Mouse (Mus musculus) kidney, embryonic 14.5 days (tissue): ENCODE measurements around the gene Magohb. TPM values are rescaled to one million over a fixed set of nuclear protein-coding genes. Genes with fewer than 3 reads are reported as not detected.

ENCODE experiments used
- ATAC-seq: fragments of 200-750 bp; cut with Nextera tagmentation; 2 replicates; pipeline ENCODE4 v1.8.0; 2017; ENCODE audit warnings: moderate number of reproducible peaks, mild to moderate bottlenecking, moderate TSS enrichment, moderate library complexity; ENCODE audit not compliant: low FRiP score, low TSS enrichment
- H3K27ac ChIP-seq: fragments of 300-500 bp; sonication (generic); 2 replicates; pipeline ENCODE4 v1.5.1; 2014; ENCODE audit warnings: low read depth, mild to moderate bottlenecking, low read length, moderate library complexity, mixed read lengths
- H3K27me3 ChIP-seq: fragments of 300-500 bp; sonication (generic); 2 replicates; pipeline ENCODE4 v1.6.1; 2014; ENCODE audit warnings: mild to moderate bottlenecking, low read length; ENCODE audit not compliant: control insufficient read depth, insufficient read depth
- H3K36me3 ChIP-seq: fragments of 300-500 bp; sonication (generic); 2 replicates; pipeline ENCODE4 v1.6.1; 2014; ENCODE audit warnings: low read length, mixed read lengths; ENCODE audit not compliant: control insufficient read depth, insufficient read depth
- H3K4me1 ChIP-seq: fragments of 300-500 bp; sonication (generic); 2 replicates; pipeline ENCODE4 v1.6.1; 2014; ENCODE audit warnings: low read length, mixed read lengths; ENCODE audit not compliant: control insufficient read depth, insufficient read depth
- H3K4me2 ChIP-seq: fragments of 300-500 bp; sonication (generic); replicated peaks from 2 replicates; pipeline ENCODE4 v1.6.1; 2014; ENCODE audit warnings: low read depth, mild to moderate bottlenecking, low read length
- H3K4me3 ChIP-seq: fragments of 300-500 bp; sonication (generic); 2 replicates; pipeline ENCODE4 v1.5.1; 2014; ENCODE audit warnings: mild to moderate bottlenecking, low read length
- H3K9ac ChIP-seq: fragments of 300-500 bp; sonication (generic); 2 replicates; pipeline ENCODE4 v1.6.1; 2014; ENCODE audit warnings: low read depth, mild to moderate bottlenecking, low read length, moderate library complexity
- H3K9me3 ChIP-seq: fragments of 300-500 bp; sonication (generic); 2 replicates; pipeline ENCODE4 v1.6.1; 2016; ENCODE audit warnings: low read length; ENCODE audit not compliant: control insufficient read depth
- WGBS: fragments of 180-500 bp; shearing (Covaris S2); extraction: QIAGEN DNeasy Blood & Tissue Kit; methylation state at CpG from one replicate; pipeline ENCODE4 v1.1.7; 2014; 5-methylcytosine and 5-hydroxymethylcytosine counted together
- polyA plus RNA-seq: library from polyadenylated mRNA; unstranded; fragments of >200 nt; fragmentation: Nextera tagmentation; extraction: Ambion mirVana; gene quantifications from 2 replicates; pipeline ENCODE4 v1.2.1, GENCODE M21; 2014

Gene Magohb
- 75.4 and 89.7 TPM in 2 replicates for polyA plus RNA-seq

- 3% methylated on average over 50 of the region's 51 CpGs for whole genome bisulfite sequencing
- Histone ChIP-seq H3K4me3 (peak within 1 kb of the TSS; percentile 77), H3K9ac (peak within 1 kb of the TSS; percentile 70), H3K27ac (peak within 1 kb of the TSS; percentile 62; the same call in 1 of the 2 replicates), H3K4me2 (peak within 1 kb of the TSS; percentile 58), H3K4me1 (peaks cover 8% of the 10 kb centered on the region; the same call in 1 of the 2 replicates), H3K9me3 (no peaks in the 10 kb centered on the region), H3K36me3 (peaks cover 2% of the 10 kb centered on the region; the same call in 1 of the 2 replicates), H3K27me3 (no peaks in the 10 kb centered on the region)
- peak; percentile 94 for ATAC-seq
These were observed at the start of gene Magohb for GRCm38 (mm10) chr6:131292991-131293788. TSS of gene Magohb (minus strand) at chr6:131293244.

- ATAC-seq = no peak
- Histone ChIP-seq H3K9me3 (no peaks in the 10 kb centered on the region), H3K36me3 (no peaks in the 10 kb centered on the region), H3K9ac (no peak overlapping the region), H3K4me2 (no peak overlapping the region), H3K27ac (no peak overlapping the region), H3K4me3 (no peak overlapping the region), H3K4me1 (no peaks in the 10 kb centered on the region), H3K27me3 (no peaks in the 10 kb centered on the region)
- 64% methylated on average over 3 of the region's 3 CpGs for WGBS
These were observed 47.0 kb upstream of the Magohb start for GRCm38 (mm10) chr6:131340082-131340481.

DNA sequence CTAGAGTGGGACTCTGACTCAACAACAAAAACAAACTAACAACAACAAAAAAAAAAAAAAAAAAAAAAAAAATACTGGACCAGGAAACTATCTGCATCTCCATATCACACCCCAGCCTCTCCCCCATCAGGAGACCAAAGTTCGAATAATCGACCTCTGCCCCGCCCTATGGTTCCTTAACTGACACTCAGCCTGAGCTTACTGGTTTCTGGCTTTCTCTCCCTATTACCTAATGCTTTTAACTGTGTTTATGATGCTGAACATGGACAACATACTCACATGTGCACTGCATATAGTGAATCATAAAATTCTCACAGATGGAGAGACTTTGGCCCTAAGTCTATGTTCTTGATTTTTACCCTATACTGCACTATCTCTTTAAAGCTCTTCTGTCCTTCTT, 46.3 kb upstream of the Magohb start:
- no peaks in the 10 kb centered on the region for H3K27me3 ChIP-seq
- no peak overlapping the region for H3K27ac ChIP-seq
- H3K9me3 ChIP-seq = no peaks in the 10 kb centered on the region
- no peak overlapping the region for H3K4me3 ChIP-seq
- no peaks in the 10 kb centered on the region for H3K36me3 ChIP-seq
- ATAC-seq = no peak
- no peak overlapping the region for H3K4me2 ChIP-seq
- 87% methylated on average over 3 of the region's 3 CpGs for WGBS
- H3K9ac ChIP-seq = no peak overlapping the region
- no peaks in the 10 kb centered on the region for H3K4me1 ChIP-seq

DNA sequence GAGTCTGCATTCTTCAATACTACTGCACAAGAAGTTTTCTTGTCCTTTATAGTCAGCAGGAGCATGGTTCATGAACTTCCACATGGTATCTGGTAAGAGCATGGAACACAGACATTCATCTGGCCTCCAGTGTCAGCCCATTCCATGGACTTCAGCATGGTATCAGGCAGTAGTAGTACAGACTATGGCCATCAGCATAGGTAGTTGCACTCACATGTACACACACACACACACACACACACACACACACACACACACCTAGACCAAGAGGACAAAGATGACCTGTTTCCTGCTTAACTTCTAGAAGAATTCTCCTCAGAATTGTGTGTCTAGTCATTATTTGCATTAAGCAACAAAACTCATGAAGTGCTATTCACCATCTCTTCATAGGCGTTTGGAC, 45.7 kb upstream of the Magohb start:
- H3K4me1 ChIP-seq = no peaks in the 10 kb centered on the region
- no peak overlapping the region for H3K4me2 ChIP-seq
- no peak overlapping the region for H3K9ac ChIP-seq
- H3K9me3 ChIP-seq = no peaks in the 10 kb centered on the region
- ATAC-seq = no peak
- H3K36me3 ChIP-seq = no peaks in the 10 kb centered on the region
- H3K27ac ChIP-seq = no peak overlapping the region
- no peak overlapping the region for H3K4me3 ChIP-seq
- WGBS = 79% methylated on average over 1 of the region's 1 CpGs
- H3K27me3 ChIP-seq = no peaks in the 10 kb centered on the region

DNA sequence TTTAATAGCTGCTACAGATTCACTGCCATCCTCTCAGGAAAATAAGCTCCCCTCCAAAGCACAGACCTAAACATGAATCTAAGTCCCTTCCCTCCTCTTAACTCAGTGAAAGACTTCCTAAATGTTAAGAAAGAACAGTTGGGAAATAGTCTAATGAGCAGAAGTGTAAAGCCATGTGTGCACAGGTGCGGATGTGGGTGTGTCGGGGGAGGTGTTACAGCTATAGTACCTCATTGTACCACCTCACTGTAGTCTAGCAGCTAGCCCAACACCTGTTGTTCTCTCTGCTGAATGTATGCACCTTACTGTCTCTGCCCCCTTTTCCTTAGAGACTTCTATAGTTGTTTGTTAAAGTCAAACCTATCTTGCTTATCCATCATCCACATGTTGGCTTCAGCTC, 34.0 kb upstream of the Magohb start:
- WGBS = 91% methylated on average over 2 of the region's 2 CpGs
- no peaks in the 10 kb centered on the region for H3K27me3 ChIP-seq
- H3K9me3 ChIP-seq = no peaks in the 10 kb centered on the region
- no peaks in the 10 kb centered on the region for H3K36me3 ChIP-seq
- no peaks in the 10 kb centered on the region for H3K4me1 ChIP-seq
- no peak overlapping the region for H3K27ac ChIP-seq
- ATAC-seq = no peak
- no peak overlapping the region for H3K4me3 ChIP-seq
- H3K4me2 ChIP-seq = no peak overlapping the region
- no peak overlapping the region for H3K9ac ChIP-seq

DNA sequence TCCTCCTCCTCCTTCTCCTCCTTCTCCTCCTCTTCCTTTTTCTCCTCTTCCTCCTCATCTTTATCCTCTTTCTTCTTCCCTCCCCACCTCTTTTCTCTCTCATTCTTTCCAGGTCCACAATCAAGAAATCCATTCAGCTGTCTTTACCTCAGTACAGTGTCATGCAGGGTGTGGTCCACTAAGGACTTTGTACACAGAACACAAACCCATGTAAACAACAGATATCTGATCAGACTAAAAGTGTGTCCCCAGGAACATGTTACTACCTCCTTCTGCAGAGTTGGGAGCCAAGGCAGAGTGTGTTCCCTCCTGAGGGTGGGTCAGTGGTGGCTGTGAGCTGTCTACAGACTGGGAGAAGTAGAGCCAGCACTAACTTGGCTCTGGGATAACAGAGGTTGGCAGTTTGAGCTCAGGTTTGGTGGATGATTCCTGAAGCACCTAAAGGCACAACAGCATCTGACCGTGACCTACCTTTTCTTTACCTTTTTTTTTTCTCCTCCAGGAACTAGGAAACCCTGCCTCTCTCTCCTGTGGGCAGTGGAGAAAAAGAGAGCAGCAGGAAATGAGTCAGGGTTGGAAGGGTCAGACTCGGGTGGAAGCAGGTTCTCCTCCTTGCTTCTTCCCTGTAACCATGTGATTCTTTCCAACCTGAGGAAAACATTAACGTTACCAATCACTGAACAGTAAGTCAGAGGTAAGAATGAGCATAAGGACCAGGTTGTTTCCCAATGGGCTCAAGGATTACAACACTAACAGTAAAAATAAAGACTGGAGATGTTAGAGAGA, 29.0 kb upstream of the Magohb start:
- no peak overlapping the region for H3K4me3 ChIP-seq
- no peaks in the 10 kb centered on the region for H3K27me3 ChIP-seq
- no peak overlapping the region for H3K27ac ChIP-seq
- WGBS = 71% methylated on average over 3 of the region's 3 CpGs
- no peak overlapping the region for H3K9ac ChIP-seq
- no peaks in the 10 kb centered on the region for H3K36me3 ChIP-seq
- H3K4me2 ChIP-seq = no peak overlapping the region
- no peaks in the 10 kb centered on the region for H3K9me3 ChIP-seq
- ATAC-seq = no peak
- H3K4me1 ChIP-seq = no peaks in the 10 kb centered on the region

GRCm38 (mm10) chr6:131316155-131317101, 23.4 kb upstream of the Magohb start:
- Histone ChIP-seq H3K9me3 (no peaks in the 10 kb centered on the region), H3K27me3 (no peaks in the 10 kb centered on the region), H3K9ac (no peak overlapping the region), H3K4me3 (no peak overlapping the region), H3K4me1 (no peaks in the 10 kb centered on the region), H3K36me3 (no peaks in the 10 kb centered on the region), H3K27ac (no peak overlapping the region), H3K4me2 (no peak overlapping the region)
- ATAC-seq = peak; percentile 43; the same call in 1 of the 2 replicates
- whole genome bisulfite sequencing = 83% methylated on average over 7 of the region's 7 CpGs

DNA sequence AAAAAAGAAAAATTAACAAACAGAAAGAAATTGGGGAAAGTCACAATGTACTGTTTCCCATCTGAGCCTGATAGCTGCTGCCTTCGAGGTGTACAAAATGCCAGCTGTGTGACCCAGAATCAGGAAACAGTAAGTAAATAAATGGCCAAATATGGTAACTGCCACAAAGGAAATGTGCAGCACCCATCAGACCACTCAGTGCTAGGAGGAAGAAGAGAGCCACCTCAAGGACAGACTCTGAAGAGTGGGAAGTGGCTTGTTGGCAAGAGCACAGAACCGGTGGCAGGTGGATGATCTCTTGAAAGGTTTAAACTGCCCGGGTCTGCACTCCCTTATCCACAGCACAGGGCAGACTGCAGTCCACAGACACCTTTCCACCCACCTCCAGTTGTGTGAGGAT, 15.0 kb upstream of the Magohb start:
- H3K27ac ChIP-seq = no peak overlapping the region
- no peak overlapping the region for H3K4me2 ChIP-seq
- H3K36me3 ChIP-seq = no peaks in the 10 kb centered on the region
- no peak overlapping the region for H3K4me3 ChIP-seq
- no peaks in the 10 kb centered on the region for H3K4me1 ChIP-seq
- H3K9ac ChIP-seq = no peak overlapping the region
- no peaks in the 10 kb centered on the region for H3K27me3 ChIP-seq
- ATAC-seq = no peak
- no peaks in the 10 kb centered on the region for H3K9me3 ChIP-seq
- WGBS = 68% methylated on average over 3 of the region's 3 CpGs
